Mouse (Mus musculus) heart, postnatal 0 days (tissue): ENCODE data around the gene Kat6b. TPM values are rescaled to one million over a fixed set of nuclear protein-coding genes. Genes with fewer than 3 reads are reported as not detected.

ENCODE experiments used
- ATAC-seq: fragments of 200-750 bp; cut with Nextera tagmentation; 2 replicates; pipeline ENCODE4 v1.8.0; 2017; ENCODE audit warnings: low read depth, moderate number of reproducible peaks, moderate library complexity; ENCODE audit not compliant: insufficient read depth
- DNase-seq: peaks from one replicate; pipeline ENCODE4 v3.0.0-alpha.2; 2016; ENCODE audit warnings: low spot score
- H3K27ac ChIP-seq: fragments of 300-500 bp; sonication (generic); 2 replicates; pipeline ENCODE4 v1.5.1; 2014; ENCODE audit warnings: low read depth, mild to moderate bottlenecking
- H3K27me3 ChIP-seq: fragments of 300-500 bp; sonication (generic); 2 replicates; pipeline ENCODE4 v1.6.1; 2014; ENCODE audit warnings: low read length, mixed read lengths; ENCODE audit not compliant: control insufficient read depth, insufficient read depth
- H3K36me3 ChIP-seq: fragments of 300-500 bp; sonication (generic); replicated peaks from 2 replicates; pipeline ENCODE4 v1.6.1; 2014; ENCODE audit warnings: low read length, mixed read lengths; ENCODE audit not compliant: control insufficient read depth, insufficient read depth
- H3K4me1 ChIP-seq: fragments of 300-500 bp; sonication (generic); 2 replicates; pipeline ENCODE4 v1.6.1; 2014; ENCODE audit warnings: antibody characterized with exemption; ENCODE audit not compliant: control insufficient read depth, insufficient read depth
- H3K4me2 ChIP-seq: fragments of 300-500 bp; sonication (generic); 2 replicates; pipeline ENCODE4 v1.6.1; 2014; ENCODE audit warnings: low read depth, mild to moderate bottlenecking, low read length, moderate library complexity
- H3K4me3 ChIP-seq: fragments of 300-500 bp; sonication (generic); 2 replicates; pipeline ENCODE4 v1.5.1; 2014; ENCODE audit warnings: low read depth, low read length
- H3K9ac ChIP-seq: fragments of 300-500 bp; sonication (generic); replicated peaks from 2 replicates; pipeline ENCODE4 v1.6.1; 2014; ENCODE audit warnings: low read depth, low read length, mixed read lengths
- H3K9me3 ChIP-seq: fragments of 300-500 bp; sonication (generic); replicated peaks from 2 replicates; pipeline ENCODE4 v1.6.1; 2016; ENCODE audit warnings: low read length; ENCODE audit not compliant: control insufficient read depth
- CTCF ChIP-seq: IDR thresholded peaks from 2 replicates; pipeline ENCODE4 v1.5.1; 2016; ENCODE audit warnings: antibody characterized with exemption, control low read depth, low read depth
- EP300 ChIP-seq: IDR thresholded peaks from 2 replicates; pipeline ENCODE4 v1.6.1; 2016; ENCODE audit warnings: antibody characterized with exemption, low read depth
- WGBS: fragments of 180-500 bp; shearing (Covaris S2); extraction: QIAGEN DNeasy Blood & Tissue Kit; methylation state at CpG from one replicate; pipeline ENCODE4 v1.1.7; 2014; 5-methylcytosine and 5-hydroxymethylcytosine counted together
- polyA plus RNA-seq: library from polyadenylated mRNA; unstranded; fragments of >200 nt; fragmentation: Nextera tagmentation; extraction: Ambion mirVana; gene quantifications from 2 replicates; pipeline ENCODE4 v1.2.1, GENCODE M21; 2015
- total RNA-seq: library from RNA; depleted of rRNA; stranded (reverse); fragments of >200 nt; gene quantifications from 2 replicates; pipeline ENCODE4 v1.2.3, GENCODE M21; 2014; ENCODE audit warnings: low replicate concordance

The Kat6b gene
- total and polyA plus RNA-seq, 2 experiments from 2014 or later, result 5.4 to 52.9 TPM

DNA sequence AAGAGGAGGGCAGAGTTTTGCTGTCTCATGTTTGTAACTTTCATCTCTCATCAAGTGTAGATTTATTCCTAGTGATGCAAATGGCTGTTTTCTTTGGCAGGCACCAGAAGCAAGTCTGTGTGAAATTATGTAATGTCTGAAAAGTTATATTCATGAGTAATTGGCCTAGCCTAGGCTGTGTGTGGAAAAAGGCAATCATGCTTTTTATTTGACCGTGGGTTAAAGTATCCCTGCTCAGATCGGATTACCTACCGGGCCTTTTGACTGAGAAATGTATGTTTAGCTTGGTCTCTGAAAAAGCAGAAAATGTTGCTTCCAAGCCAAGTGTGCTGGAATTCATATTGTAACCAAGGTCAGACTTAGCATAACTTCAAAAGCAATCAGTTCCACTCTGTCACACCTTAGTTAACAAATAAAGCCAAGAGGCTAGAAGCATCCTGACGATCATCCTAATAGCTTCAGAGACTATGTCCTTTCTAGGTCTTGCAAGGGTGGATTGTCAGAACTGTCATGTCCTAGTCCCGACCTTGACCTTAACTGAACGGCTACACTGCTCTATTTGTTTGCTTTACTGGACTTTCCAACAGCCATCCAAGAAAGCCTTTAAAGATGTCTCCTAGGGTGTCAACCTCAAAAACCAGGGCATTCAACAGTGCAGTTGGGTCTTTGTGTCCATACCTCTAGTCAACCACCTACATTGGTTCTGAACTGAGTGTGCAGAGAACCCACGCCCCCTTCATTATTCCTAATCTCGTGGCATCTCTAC lies 111.9 kb downstream of the Kat6b start:
- ATAC-seq (no peak), DNase-seq (no peak)
- no peaks in the 10 kb centered on the region for H3K36me3 ChIP-seq
- H3K9ac ChIP-seq, result no peak overlapping the region
- TF ChIP-seq CTCF, result no peak
- TF ChIP-seq EP300, result no peak
- H3K4me1 ChIP-seq, result peaks cover 13% of the 10 kb centered on the region
- H3K4me3 ChIP-seq, result no peak overlapping the region
- WGBS, result 69% methylated on average over 8 of the region's 8 CpGs
- H3K4me2 ChIP-seq, result no peak overlapping the region
- H3K27ac ChIP-seq, result no peak overlapping the region; the same call in 1 of the 2 replicates
- no peaks in the 10 kb centered on the region for H3K27me3 ChIP-seq
- H3K9me3 ChIP-seq, result no peaks in the 10 kb centered on the region

DNA sequence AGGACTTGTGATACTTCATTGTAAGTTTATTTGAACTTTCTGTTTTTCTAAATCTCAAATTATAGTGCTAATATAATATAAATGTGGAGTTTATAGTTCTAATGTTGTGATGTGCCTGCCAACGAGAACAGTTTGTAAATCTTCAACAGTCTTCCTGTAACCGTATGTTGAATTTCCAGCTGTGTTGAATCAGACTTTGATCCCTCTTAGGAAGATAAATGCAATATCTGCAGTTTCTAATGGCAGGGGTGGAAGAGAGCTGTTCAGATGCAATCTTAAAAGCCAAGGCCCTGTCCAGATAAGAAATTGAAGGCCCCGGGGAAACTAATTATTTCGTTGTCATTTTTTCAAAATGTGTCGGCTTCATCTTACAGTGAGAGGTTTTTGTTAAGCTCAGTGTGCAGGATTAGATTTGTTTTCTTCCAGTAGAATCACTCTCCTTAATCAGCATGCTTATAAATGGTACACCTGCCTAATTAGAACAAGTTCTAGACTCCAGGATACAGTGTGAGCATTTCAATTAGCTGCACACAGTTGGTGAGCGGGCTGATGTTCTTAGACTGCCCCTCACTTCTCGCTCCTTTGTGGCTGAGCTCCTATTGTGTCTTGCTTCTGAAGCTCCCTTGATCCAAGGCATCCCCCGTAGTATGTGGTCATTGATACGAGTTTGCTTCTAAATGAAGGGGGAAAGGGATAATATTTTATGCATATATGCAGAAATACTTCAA lies 118.4 kb downstream of the Kat6b start:
- no peaks in the 10 kb centered on the region for H3K27me3 ChIP-seq
- WGBS, result 70% methylated on average over 9 of the region's 9 CpGs
- TF ChIP-seq EP300 (no peak), CTCF (no peak)

DNA sequence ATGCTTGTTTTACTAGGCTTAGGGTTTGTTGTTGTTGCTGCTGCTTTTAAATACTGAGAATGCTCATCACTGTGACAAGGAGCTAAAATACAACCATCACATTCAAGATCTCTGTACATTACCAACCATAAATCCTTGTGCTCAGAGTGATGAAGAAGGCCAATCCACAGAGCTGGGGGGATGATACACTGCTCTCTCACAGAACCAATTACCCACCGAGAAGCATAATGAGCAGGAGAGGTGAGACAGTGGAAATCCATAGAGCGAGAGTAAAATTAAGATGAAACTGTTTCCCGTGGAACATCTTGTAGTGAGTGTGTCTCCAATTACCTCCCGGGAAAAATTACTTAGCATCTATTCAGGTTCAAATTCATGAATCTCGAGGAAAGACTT lies 118.9 kb downstream of the Kat6b start:
- Histone ChIP-seq H3K27ac (no peak overlapping the region), H3K27me3 (no peaks in the 10 kb centered on the region), H3K9me3 (no peaks in the 10 kb centered on the region), H3K4me1 (0 out of 2 replicates have a peak, but pooled peaks cover 10% of the 10 kb centered on the region), H3K36me3 (no peaks in the 10 kb centered on the region), H3K4me3 (no peak overlapping the region), H3K4me2 (no peak overlapping the region), H3K9ac (no peak overlapping the region)
- 81% methylated on average over 5 of the region's 5 CpGs for WGBS
- no peak for DNase-seq
- ATAC-seq, result no peak
- TF ChIP-seq CTCF, result no peak
- no peak for TF ChIP-seq EP300

More for the DNA sequence above, 118.4 kb downstream of the Kat6b start:
- no peak overlapping the region for H3K9ac ChIP-seq
- ATAC-seq (no peak), DNase-seq (no peak)
- H3K4me3 ChIP-seq, result no peak overlapping the region
- no peak overlapping the region for H3K4me2 ChIP-seq
- no peak overlapping the region for H3K27ac ChIP-seq
- 0 out of 2 replicates have a peak, but pooled peaks cover 7% of the 10 kb centered on the region for H3K4me1 ChIP-seq
- no peaks in the 10 kb centered on the region for H3K9me3 ChIP-seq
- no peaks in the 10 kb centered on the region for H3K36me3 ChIP-seq

DNA sequence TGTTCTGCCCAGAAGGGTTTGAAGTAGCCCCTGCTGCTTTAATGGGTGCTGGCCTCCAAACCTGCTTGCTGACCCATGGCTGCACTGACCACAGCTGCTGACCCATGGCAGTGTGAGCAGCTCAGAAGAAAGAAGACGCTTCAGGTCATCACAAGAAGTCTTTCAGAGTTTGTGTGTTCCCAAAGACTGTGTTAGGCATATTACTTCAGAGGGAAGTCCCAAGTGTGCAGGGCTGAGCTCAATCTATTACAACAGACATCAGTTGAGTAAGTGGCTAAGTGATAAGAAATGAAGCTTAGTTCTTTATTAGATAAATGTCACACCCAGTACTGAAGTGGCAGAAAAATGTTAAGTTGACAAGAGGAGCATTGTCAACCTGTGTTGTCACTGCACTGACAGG lies 119.4 kb downstream of the Kat6b start:
- H3K27ac ChIP-seq, result no peak overlapping the region
- 45% methylated on average over 1 of the region's 1 CpGs for WGBS
- H3K4me2 ChIP-seq, result no peak overlapping the region
- no peaks in the 10 kb centered on the region for H3K9me3 ChIP-seq
- no peaks in the 10 kb centered on the region for H3K27me3 ChIP-seq
- 0 out of 2 replicates have a peak, but pooled peaks cover 10% of the 10 kb centered on the region for H3K4me1 ChIP-seq
- H3K36me3 ChIP-seq, result no peaks in the 10 kb centered on the region
- H3K9ac ChIP-seq, result no peak overlapping the region
- no peak for DNase-seq
- TF ChIP-seq EP300 (no peak), CTCF (no peak)
- ATAC-seq, result no peak
- H3K4me3 ChIP-seq, result no peak overlapping the region

DNA sequence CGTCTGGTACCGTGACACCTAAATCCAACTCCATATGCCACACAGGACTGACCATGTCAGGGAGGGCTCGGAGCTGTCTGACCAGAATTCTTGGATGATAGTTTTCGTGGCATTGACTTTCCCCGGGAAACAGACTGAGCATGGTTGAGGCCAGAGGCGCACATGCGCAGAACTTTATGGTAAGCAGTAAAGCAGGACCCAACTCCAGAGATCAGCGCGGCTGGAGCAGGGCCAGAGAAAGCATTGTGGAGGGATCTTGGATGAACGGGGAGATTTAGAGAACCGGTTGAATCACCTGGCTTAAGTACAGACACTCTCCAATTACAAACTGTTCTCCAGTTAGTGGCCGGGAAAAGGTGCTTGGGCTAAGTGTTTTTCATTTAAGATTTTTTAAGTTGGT lies 120.9 kb downstream of the Kat6b start:
- Histone ChIP-seq H3K4me3 (no peak overlapping the region), H3K4me2 (no peak overlapping the region), H3K4me1 (0 out of 2 replicates have a peak, but pooled peaks cover 10% of the 10 kb centered on the region), H3K9ac (no peak overlapping the region), H3K36me3 (no peaks in the 10 kb centered on the region), H3K27ac (no peak overlapping the region), H3K27me3 (no peaks in the 10 kb centered on the region), H3K9me3 (no peaks in the 10 kb centered on the region)
- no peak for ATAC-seq
- no peak for DNase-seq
- WGBS, result 85% methylated on average over 12 of the region's 12 CpGs
- no peak for TF ChIP-seq EP300
- TF ChIP-seq CTCF, result no peak

DNA sequence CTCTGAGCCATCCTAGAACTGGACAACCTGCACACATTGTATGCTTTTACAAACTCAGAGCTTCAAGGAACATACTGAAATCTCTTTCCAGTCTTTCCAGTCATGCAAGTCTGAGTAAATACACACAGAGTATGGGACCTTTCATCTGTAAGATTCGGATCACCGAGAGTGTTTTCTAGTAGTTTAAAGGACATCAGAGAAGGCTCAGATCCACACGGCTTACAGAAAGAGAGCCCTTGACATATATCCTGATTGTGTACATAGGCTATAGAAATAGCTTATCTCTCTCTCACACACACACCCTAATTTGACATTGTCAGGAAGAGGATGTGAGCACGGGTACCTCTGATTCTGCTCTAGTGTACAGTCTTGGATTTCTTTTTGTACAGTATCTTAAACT lies 121.7 kb downstream of the Kat6b start:
- no peak overlapping the region for H3K9ac ChIP-seq
- no peaks in the 10 kb centered on the region for H3K36me3 ChIP-seq
- H3K4me2 ChIP-seq, result no peak overlapping the region
- 45% methylated on average over 4 of the region's 4 CpGs for WGBS
- peaks cover 14% of the 10 kb centered on the region for H3K4me1 ChIP-seq
- no peak for DNase-seq
- no peak overlapping the region for H3K4me3 ChIP-seq
- no peak overlapping the region for H3K27ac ChIP-seq
- no peaks in the 10 kb centered on the region for H3K9me3 ChIP-seq
- ATAC-seq, result no peak
- H3K27me3 ChIP-seq, result no peaks in the 10 kb centered on the region
- TF ChIP-seq EP300 (no peak), CTCF (no peak)
